Mouse (Mus musculus) Muller cell, postnatal 12 days (primary cell): ENCODE data around the gene Itga3.

Source experiments
- DNase-seq: peaks from one replicate; pipeline ENCODE4 v3.0.0-alpha.2; 2015; ENCODE audit errors: inconsistent ontology term

Gene Itga3

GRCm38 (mm10) chr11:95076536-95077111, at the start of gene Itga3:
Gene Itga3 (minus strand): TSS chr11:95076801.
- peak; percentile 90 for DNase-seq

- DNase-seq = no peak
Observed at GRCm38 (mm10) chr11:95125366-95125948, 48.9 kb upstream of the Itga3 start.

DNA sequence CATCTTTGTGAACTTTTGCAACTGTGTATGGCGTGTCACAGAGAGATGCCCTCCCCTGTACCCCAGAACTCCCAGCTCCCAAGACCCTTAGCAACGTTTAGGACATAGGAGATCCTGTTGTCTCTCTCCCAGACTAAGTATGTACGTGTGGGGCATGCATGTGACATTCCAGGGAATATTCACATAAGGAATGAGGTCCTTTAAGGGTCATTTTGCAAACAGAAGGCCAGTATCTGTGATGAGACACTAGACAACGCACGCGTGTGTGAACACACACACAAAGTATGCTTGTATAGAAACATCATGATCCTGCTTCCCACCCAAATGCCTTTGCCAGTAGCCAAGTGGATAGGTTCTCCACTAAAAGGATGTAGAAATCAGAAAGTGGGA, 45.5 kb upstream of the Itga3 start:
- DNase-seq = no peak

GRCm38 (mm10) chr11:95121161-95122099, 44.8 kb upstream of the Itga3 start:
- no peak for DNase-seq

DNA sequence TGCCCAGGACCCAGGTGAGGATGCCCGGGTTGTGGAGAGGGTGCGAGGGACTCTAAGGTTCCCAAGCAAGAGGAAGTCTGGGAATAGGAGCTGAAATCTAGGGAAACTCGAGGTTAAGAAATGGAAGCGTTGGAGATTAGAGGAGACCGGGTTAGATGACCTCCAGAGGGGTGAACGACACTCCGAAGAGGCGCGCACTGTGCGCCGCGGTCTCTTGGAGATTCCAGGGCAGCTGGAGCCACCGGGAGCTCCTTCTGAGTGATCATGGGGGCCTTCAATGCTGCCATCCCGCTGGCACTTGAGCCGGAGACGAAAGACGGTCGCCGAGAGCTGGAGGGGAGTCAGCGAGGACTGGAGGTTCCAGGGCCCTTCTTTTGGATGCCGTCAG, 44.0 kb upstream of the Itga3 start:
- DNase-seq = no peak

GRCm38 (mm10) chr11:95119990-95120632, 43.5 kb upstream of the Itga3 start, which contains the start of gene Dlx3:
Gene Dlx3 (plus strand): TSS chr11:95120119.
- peak; percentile 53 for DNase-seq

- peak; percentile 52 for DNase-seq
Observed at GRCm38 (mm10) chr11:95118505-95118904, 41.9 kb upstream of the Itga3 start.

- peak; percentile 75 for DNase-seq
Observed at GRCm38 (mm10) chr11:95117030-95117429, 40.4 kb upstream of the Itga3 start.

DNA sequence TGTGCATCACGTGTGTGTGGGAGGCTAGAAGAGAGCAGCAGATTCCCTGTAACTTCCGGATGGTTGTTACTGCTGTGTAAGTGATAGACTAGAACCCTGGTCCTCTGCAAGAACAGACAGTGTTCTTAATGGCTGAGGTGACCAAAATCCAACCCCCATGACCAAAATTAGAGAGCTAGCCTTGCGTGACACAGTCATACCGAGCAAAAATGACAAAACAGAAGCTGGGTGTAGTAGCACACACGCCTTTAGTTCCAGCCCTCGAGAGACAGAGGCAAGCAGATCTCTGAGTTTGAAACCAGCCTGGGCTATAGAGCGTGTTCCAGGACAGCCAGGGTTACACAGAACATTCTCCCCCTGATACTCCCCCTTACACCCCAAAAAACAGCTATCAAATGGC, 33.5 kb upstream of the Itga3 start:
- DNase-seq = no peak

DNA sequence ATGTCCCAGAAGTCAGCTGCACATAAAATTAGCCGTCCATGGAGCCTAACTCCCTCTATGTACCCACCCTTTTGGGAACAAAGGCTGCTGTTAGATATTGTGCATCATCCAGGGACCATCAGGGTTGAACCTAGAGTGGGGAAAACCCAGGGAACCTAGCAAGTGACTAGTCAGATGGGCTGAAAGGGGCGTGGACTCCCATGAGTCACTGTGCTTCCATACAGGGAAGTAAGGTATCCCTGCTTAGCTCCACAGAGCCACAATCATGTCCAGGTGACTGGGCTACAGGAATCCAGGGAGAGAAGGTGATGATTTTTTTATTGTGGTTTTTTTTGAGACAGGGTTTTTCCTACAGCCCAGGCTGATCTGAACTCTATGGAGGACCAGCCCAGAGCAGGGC, 32.4 kb upstream of the Itga3 start:
- DNase-seq = no peak

DNA sequence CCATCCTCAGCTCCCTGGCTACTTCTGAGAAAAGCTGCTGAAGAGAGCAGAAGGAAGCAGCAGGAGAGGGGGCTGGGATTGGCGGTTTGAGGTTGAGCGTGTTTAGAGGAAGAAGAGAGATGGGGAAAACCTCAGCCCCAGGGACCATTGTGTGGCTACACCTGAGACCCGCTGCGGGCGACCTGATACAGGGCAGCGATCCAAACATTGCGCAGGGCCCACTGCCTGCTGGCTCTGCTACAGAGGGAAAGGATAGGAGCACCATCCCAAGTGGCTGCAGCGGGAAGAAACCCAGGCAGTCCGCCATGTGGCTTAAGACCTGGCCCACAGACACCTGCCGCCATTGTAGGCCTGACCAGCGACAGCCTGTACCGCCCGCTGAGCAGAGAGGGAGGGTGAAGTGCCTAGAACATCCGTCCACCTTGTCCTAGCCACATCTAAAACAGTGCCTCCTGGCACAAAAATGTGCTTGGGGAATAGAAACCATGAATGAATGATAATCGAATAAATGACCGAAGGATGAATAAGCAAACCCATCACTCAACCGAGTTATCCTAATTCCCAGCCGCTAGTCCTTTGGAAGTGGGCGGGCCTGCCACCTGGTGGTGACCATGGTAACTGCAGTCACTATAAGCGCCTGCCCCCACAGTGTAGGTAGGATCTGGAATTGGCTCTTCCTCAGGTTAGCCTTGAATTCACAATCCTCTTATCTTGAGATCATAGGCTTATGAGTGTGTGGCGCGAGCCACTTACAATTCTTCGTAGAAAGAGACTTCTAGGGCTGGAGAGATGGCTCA, 30.0 kb upstream of the Itga3 start:
- DNase-seq = peak; percentile 93

DNA sequence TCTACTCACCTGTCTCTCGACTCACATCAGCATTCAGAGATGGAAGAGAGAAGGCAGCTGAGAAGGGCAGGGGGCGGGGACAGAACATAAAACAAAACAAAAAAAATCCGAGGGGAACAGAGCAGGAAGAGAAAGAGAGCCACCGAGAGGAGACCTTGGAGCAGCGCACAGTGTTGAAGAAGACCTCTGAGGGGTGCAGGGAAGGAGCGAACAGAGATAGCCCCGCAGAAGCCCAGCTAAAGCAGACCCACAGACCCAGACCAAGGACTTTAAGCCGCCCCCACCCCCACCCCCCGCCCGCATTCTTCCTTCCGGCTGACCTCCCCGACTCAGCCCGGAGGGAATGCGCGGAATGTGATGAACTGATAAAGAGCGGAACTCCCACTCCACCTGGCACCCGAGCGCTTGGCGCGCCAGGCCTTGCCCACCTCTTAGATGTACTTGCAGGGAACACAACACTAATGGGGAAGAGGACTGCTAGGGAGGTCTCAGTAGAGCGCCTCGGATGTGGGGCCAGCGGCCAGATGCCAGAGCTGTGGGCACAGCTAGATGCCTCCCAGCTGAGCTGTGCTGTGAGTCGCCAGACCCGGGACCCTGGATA, 28.8 kb upstream of the Itga3 start:
- DNase-seq = peak; percentile 92

- DNase-seq = no peak
Observed at GRCm38 (mm10) chr11:95104266-95104665, 27.7 kb upstream of the Itga3 start.

DNA sequence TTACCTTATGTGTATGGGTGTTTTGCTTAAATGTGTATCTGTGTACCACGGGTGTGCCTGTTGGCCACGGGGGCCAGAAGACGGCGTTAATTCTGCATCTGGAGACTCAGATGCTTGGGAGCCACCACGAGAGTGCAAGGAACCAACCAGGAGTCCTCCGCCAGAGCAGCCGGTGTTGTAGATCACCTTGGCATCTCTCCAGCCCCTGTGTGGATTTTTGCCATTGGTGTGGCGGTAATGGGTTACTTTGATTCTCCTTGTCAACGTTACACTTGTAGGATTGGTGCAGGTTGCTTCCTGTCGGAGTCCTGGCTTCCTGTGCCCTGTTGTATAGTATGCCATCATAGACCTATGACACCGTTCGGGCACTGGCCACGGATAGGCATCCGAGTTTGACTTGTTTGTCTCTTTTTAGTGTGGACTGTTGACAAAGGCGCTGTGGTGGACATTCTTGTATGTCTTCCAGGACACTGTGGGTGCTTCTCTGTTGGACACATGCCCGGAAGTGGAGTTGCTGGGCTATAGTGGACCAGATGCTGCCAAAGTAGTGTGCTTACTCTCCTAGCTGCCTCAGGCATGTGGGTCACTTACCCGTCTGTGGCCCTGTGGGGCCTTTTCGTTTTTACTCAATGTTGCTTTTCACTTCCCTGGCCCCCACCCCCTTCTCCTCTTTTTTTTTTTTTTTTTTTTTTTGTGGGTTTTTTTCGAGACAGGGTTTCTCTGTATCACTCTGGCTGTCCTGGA, 25.7 kb upstream of the Itga3 start:
- peak; percentile 93 for DNase-seq

DNA sequence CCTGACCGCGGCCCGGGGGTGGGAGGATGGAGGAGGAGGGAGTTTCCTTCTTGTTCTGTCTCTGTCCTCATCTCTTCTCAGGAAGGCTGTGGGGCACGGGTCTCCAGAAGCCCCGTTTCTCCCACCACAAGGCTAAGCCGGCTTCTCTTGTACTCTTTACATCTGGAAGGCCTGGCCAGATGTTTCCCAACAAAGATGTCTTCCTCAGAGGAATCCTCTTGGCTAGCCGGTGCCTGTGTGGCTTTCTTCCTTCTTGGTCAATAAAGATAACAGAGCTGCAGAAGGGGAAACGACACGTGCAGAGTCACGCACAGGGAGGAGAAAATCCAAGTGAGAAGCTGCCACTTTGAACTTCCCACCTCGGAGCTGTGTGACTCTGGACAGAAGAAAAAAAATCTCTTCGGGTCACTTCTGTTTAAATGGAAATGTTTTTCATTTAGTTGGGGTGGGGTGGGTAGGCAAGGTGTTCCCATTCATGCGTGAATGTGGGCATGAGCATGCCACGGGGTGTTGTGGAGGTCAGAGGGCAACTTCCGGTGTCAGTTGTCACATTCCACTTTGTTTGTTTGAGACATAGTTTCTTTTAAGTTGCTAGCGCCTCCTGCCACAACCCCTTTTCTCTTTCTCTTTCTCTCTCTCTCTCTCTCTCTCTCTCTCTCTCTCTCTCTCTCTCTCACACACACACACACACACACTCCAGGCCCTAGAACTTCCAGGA, 24.6 kb upstream of the Itga3 start:
- DNase-seq = no peak

DNA sequence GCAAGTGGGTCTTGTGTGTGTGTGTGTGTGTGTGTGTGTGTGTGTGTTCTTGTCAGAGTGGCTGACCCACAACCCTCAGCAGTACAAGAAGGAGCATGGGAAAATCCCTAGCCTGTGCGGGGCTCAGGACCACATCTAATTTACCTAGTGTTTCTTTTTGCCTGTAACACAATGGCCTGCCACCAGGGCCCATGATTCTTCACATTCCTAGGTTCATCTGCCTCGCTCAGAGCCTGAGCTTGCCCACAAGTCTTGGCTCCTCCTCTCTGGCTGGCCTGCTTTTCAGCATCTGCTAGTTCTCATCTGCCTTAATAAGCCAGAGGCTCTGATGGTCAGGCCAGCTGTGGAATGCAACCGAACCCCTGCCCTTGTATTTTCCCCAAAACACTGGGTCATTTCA, 23.8 kb upstream of the Itga3 start:
- peak; percentile 57 for DNase-seq

GRCm38 (mm10) chr11:95098346-95099095, 21.9 kb upstream of the Itga3 start:
- peak; percentile 69 for DNase-seq

GRCm38 (mm10) chr11:95097889-95098288, 21.3 kb upstream of the Itga3 start:
- no peak for DNase-seq
